Mouse (Mus musculus): ENCODE results near the gene Aldh8a1. TPM values are rescaled to one million over a fixed set of nuclear protein-coding genes. Genes with fewer than 3 reads are reported as not detected.

Aldh8a1 gene
- 0.09 and 0.62 TPM in 2 replicates for polyA plus RNA-seq (2015; fragmentation: Nextera tagmentation; extraction: Ambion mirVana)

DNA sequence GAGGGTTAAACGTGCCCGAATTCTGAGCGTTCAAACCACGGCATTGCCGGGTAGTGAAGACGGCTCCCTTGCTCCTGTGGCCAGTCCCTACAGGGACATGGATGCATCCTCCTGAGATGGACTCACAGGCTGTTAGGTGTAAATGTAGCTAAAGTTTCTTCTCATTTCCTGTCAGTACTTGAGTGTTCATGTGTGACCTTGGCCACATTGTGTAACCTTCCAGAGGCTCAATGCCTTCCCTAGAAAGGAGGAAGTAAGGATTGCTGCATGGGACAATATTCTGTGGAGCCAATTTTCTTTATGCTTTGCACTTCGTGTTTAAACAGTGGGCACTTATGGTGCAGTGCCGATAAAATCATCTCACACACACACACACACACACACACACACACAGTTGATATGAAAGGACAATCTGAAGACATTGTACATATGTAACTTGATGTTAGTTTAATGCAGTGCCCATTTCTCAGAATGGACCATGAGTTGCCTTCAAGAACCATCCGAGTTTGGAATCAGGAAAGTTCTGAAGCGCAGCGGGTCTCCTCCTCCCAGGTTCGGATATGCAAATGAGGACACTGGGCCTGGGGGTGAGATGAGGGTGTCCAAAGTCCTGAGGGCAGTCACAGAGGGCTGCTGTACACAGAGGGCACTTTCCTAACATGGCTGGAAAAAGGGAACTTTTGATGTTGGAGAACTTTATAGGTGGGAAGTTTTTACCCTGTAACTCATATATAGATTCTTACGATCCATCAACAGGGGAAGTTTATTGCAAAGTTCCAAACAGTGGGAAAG is at the start of gene Aldh8a1:
Gene Aldh8a1 (plus strand): TSS at position 610 of the 792 bp plus-strand sequence.
- 71% methylated on average over 13 of the region's 13 CpGs for WGBS
- no peaks in the 10 kb centered on the region for H3K9me3 ChIP-seq (ENCODE audit: control insufficient read depth, low read length)
- H3K27me3 ChIP-seq (ENCODE audit: control insufficient read depth, insufficient read depth, low read depth, low read length): no peaks in the 10 kb centered on the region
- no peak within 1 kb of the TSS for H3K4me3 ChIP-seq (ENCODE audit: low read length)
- no peaks in the 10 kb centered on the region for H3K36me3 ChIP-seq (ENCODE audit: control insufficient read depth, insufficient read depth, low read length)
- no peaks in the 10 kb centered on the region for H3K4me1 ChIP-seq (replicated peaks; ENCODE audit: control insufficient read depth, insufficient read depth, low read length)
- no peak within 1 kb of the TSS for H3K27ac ChIP-seq (ENCODE audit: low read length)
- no peak for ATAC-seq (ENCODE audit: low read depth)
- no peak within 1 kb of the TSS for H3K9ac ChIP-seq (ENCODE audit: low read length)
- no peak within 1 kb of the TSS for H3K4me2 ChIP-seq (ENCODE audit: low read depth, low read length)

DNA sequence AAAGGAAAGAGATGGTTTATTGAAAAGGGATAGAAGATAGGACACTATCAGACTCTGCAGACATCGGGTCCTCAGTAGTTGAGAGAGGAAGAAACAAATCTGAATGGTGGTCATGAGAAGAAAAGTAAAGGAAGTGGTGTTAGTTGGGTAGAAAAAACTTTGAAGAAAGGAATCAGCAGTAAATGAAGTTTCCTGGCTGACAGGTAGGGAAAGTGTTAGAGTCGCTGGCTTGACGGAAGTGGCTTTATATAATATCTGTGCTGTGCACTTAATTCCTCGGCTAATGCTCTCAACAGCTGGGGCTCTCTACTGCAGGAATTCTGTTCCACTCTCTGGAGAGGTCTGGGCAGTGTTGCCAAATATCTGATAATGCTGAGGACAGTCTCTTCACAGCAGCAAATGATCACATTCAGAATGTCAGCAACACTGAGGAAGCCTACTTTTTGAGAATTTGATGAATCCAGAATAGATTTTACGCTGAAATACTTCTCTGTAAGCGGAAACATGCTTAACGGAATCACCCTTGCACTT is 49.4 kb upstream of the Aldh8a1 start:
- WGBS: 64% methylated on average over 7 of the region's 7 CpGs
- no peak overlapping the region for H3K4me2 ChIP-seq (ENCODE audit: low read depth, low read length)
- no peaks in the 10 kb centered on the region for H3K27me3 ChIP-seq (ENCODE audit: control insufficient read depth, insufficient read depth, low read depth, low read length)
- H3K9ac ChIP-seq (ENCODE audit: low read length): no peak overlapping the region
- no peak overlapping the region for H3K4me3 ChIP-seq (ENCODE audit: low read length)
- no peaks in the 10 kb centered on the region for H3K9me3 ChIP-seq (ENCODE audit: control insufficient read depth, low read length)
- ATAC-seq (ENCODE audit: low read depth): peak; percentile 67
- H3K36me3 ChIP-seq (ENCODE audit: control insufficient read depth, insufficient read depth, low read length): peaks cover 2% of the 10 kb centered on the region; the same call in 1 of the 2 replicates
- no peaks in the 10 kb centered on the region for H3K4me1 ChIP-seq (replicated peaks; ENCODE audit: control insufficient read depth, insufficient read depth, low read length)
- no peak overlapping the region for H3K27ac ChIP-seq (ENCODE audit: low read length)

DNA sequence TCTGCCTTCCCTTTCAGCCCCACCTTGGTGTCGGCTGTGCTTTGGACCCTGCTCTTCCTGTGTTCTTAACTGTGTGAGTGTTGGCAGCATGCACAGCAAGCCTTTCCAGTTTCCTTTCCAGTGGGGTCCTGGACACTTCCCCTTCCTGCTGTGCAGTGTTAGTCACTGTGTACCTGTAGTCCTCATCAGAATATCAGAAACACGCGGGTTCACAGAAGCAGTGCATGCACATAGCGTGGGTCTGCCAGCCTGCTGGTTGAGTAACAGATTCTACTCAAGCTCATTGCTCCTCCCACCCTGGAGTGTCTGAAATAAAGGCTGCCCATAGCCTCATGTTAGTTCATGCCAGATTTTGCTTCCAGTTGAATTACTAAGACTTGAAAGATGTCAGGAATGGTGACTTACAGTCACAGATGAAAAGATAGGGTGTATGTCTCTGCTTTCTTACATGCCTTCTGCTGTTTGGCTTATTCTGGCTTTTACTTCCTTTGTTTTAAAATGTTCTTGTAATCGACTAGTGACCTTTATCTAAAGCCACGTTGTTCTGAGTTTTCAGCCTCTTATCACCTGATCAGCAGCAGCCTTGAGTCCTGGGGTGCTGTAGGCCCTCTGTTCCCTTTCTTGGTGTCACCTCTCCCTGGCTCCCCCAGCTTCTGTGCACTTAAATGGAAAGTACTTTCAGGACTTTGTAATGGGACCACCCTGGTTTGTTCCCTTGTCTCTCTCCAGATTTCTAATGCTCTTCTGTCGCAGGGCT is 42.6 kb upstream of the Aldh8a1 start:
- H3K27me3 ChIP-seq (ENCODE audit: control insufficient read depth, insufficient read depth, low read depth, low read length): no peaks in the 10 kb centered on the region
- no peak overlapping the region for H3K4me2 ChIP-seq (ENCODE audit: low read depth, low read length)
- no peaks in the 10 kb centered on the region for H3K4me1 ChIP-seq (replicated peaks; ENCODE audit: control insufficient read depth, insufficient read depth, low read length)
- peaks cover 16% of the 10 kb centered on the region for H3K36me3 ChIP-seq (ENCODE audit: control insufficient read depth, insufficient read depth, low read length)
- 67% methylated on average over 7 of the region's 7 CpGs for WGBS
- H3K4me3 ChIP-seq (ENCODE audit: low read length): no peak overlapping the region
- ATAC-seq (ENCODE audit: low read depth): no peak
- H3K9ac ChIP-seq (ENCODE audit: low read length): no peak overlapping the region
- H3K9me3 ChIP-seq (ENCODE audit: control insufficient read depth, low read length): peaks cover 5% of the 10 kb centered on the region
- H3K27ac ChIP-seq (ENCODE audit: low read length): no peak overlapping the region

DNA sequence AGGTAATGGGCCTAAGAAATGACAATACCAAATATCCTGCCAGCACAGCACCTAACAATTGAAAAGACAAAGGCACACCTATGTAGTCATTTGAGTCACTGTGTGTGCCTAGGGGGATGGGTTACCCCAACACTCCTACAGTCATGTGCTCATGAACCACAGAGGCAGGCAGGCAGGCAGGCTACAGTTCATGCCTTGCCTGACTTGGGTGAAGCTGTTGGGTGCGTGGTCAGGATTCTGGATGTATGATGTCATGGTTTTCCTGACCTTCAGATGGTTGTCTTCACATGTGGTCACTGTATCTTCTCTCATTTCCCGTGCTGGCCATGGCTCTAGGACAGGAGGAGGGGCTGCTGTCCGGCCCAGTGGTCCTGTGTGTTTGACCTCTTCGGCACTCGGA is 41.6 kb upstream of the Aldh8a1 start:
- no peak overlapping the region for H3K27ac ChIP-seq (ENCODE audit: low read length)
- no peak for ATAC-seq (ENCODE audit: low read depth)
- WGBS: 90% methylated on average over 5 of the region's 5 CpGs
- peaks cover 16% of the 10 kb centered on the region for H3K36me3 ChIP-seq (ENCODE audit: control insufficient read depth, insufficient read depth, low read length)
- H3K4me2 ChIP-seq (ENCODE audit: low read depth, low read length): no peak overlapping the region
- H3K4me3 ChIP-seq (ENCODE audit: low read length): no peak overlapping the region
- peaks cover 5% of the 10 kb centered on the region for H3K9me3 ChIP-seq (ENCODE audit: control insufficient read depth, low read length)
- H3K9ac ChIP-seq (ENCODE audit: low read length): no peak overlapping the region
- H3K27me3 ChIP-seq (ENCODE audit: control insufficient read depth, insufficient read depth, low read depth, low read length): no peaks in the 10 kb centered on the region
- no peaks in the 10 kb centered on the region for H3K4me1 ChIP-seq (replicated peaks; ENCODE audit: control insufficient read depth, insufficient read depth, low read length)

DNA sequence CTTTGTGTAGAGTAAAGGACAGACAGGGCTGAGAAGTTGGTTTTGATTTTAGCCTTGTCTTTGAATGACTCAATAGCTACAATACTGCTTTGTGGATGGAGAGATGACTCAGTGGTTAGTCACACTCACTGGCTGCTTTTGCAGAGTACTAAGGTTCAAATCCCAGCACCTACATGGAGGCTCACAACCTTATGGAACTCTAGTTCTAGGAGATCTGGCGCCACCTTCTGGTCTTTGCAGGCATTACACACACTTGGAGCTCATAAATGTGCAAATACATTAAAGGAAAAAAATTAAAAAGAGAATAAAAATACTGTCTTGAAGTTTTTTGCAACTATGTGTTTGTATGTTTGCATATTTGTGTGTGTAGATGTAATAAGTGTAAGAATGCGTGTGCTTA is 39.9 kb upstream of the Aldh8a1 start:
- H3K4me2 ChIP-seq (ENCODE audit: low read depth, low read length): no peak overlapping the region
- no peak overlapping the region for H3K9ac ChIP-seq (ENCODE audit: low read length)
- H3K36me3 ChIP-seq (ENCODE audit: control insufficient read depth, insufficient read depth, low read length): peaks cover 14% of the 10 kb centered on the region
- no peak for ATAC-seq (ENCODE audit: low read depth)
- H3K4me1 ChIP-seq (replicated peaks; ENCODE audit: control insufficient read depth, insufficient read depth, low read length): no peaks in the 10 kb centered on the region
- H3K9me3 ChIP-seq (ENCODE audit: control insufficient read depth, low read length): peaks cover 5% of the 10 kb centered on the region
- no peaks in the 10 kb centered on the region for H3K27me3 ChIP-seq (ENCODE audit: control insufficient read depth, insufficient read depth, low read depth, low read length)
- WGBS: 64% methylated on average over 2 of the region's 2 CpGs
- H3K4me3 ChIP-seq (ENCODE audit: low read length): no peak overlapping the region
- H3K27ac ChIP-seq (ENCODE audit: low read length): no peak overlapping the region

DNA sequence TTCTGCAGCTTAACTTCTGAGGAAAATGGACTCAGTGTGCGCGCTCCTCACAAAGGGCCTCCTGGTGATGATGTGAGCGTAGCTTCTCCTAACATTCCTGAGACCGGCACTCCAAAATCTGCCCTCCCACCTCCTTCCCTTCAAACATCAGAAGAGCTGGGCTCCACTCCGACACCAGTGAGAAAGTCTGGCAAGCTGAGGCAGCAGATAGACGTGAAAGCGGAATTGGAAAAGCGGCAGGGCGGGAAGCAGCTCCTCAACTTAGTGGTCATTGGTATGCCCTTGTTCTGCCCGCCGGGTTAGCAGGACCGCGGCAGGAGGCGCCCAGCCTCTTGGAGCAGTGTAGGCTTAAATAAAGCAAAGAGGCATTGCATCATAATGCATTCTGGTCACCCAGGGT is 35.4 kb upstream of the Aldh8a1 start:
- WGBS: 88% methylated on average over 14 of the region's 14 CpGs
- peaks cover 5% of the 10 kb centered on the region for H3K9me3 ChIP-seq (ENCODE audit: control insufficient read depth, low read length)

DNA sequence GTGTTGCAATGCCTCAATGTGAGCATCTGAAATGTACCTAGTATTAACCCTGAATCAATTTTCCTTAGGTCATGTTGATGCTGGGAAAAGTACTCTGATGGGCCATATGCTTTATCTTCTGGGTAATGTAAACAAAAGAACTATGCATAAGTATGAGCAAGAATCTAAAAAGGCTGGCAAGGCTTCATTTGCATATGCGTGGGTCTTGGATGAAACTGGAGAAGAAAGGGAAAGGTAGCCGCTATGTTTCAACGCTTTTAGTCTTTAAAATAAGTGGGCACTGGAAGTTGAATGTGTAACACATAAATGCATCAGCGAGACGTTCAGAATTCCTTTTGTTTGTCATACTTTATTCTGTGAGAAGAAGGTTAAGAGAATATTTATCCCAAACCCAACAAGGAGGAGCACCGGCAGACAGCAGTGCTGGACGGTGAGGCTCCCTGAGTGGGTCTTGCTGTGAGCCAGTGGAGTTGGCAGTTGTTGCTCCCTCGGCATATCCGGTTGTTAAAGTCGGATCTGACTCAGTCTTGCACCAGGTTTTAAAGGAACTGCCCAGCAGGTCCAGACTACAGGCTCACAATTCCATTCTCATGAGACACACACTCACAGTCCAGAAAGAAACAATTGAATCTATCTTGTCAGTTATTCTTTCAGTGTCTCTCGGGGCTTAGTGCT is 34.6 kb upstream of the Aldh8a1 start:
- H3K4me3 ChIP-seq (ENCODE audit: low read length): no peak overlapping the region
- H3K36me3 ChIP-seq (ENCODE audit: control insufficient read depth, insufficient read depth, low read length): peaks cover 21% of the 10 kb centered on the region
- H3K9me3 ChIP-seq (ENCODE audit: control insufficient read depth, low read length): no peaks in the 10 kb centered on the region
- no peak overlapping the region for H3K9ac ChIP-seq (ENCODE audit: low read length)
- H3K27ac ChIP-seq (ENCODE audit: low read length): no peak overlapping the region
- H3K27me3 ChIP-seq (ENCODE audit: control insufficient read depth, insufficient read depth, low read depth, low read length): no peaks in the 10 kb centered on the region
- no peak overlapping the region for H3K4me2 ChIP-seq (ENCODE audit: low read depth, low read length)
- ATAC-seq (ENCODE audit: low read depth): no peak
- H3K4me1 ChIP-seq (replicated peaks; ENCODE audit: control insufficient read depth, insufficient read depth, low read length): no peaks in the 10 kb centered on the region
- 87% methylated on average over 11 of the region's 11 CpGs for WGBS

More for the DNA sequence above, 35.4 kb upstream of the Aldh8a1 start:
- peaks cover 25% of the 10 kb centered on the region for H3K36me3 ChIP-seq (ENCODE audit: control insufficient read depth, insufficient read depth, low read length)
- no peak overlapping the region for H3K4me2 ChIP-seq (ENCODE audit: low read depth, low read length)
- H3K27me3 ChIP-seq (ENCODE audit: control insufficient read depth, insufficient read depth, low read depth, low read length): no peaks in the 10 kb centered on the region
- H3K4me1 ChIP-seq (replicated peaks; ENCODE audit: control insufficient read depth, insufficient read depth, low read length): no peaks in the 10 kb centered on the region
- H3K4me3 ChIP-seq (ENCODE audit: low read length): no peak overlapping the region
- no peak for ATAC-seq (ENCODE audit: low read depth)
- no peak overlapping the region for H3K27ac ChIP-seq (ENCODE audit: low read length)
- H3K9ac ChIP-seq (ENCODE audit: low read length): no peak overlapping the region

DNA sequence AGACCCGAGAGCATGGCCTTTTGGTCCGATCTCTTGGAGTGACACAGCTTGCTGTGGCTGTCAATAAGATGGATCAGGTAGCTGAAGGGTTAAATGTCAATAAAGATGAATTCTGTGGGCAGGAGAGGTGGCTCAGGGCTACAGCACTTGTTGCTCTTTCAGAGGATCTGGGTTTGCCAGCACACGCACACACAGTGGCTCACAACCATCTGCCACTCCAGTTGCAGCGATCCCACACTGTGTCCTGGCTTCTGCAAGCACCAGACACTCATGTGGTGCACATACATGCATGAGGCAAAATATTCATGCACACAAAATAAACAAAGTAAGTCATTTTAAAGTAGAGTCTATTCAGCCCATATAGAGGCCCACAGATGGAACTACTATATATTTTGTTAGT is 29.8 kb upstream of the Aldh8a1 start:
- Histone ChIP-seq H3K4me1 (replicated peaks; ENCODE audit: control insufficient read depth, insufficient read depth, low read length) (no peaks in the 10 kb centered on the region), H3K4me3 (ENCODE audit: low read length) (no peak overlapping the region), H3K9ac (ENCODE audit: low read length) (no peak overlapping the region), H3K27ac (ENCODE audit: low read length) (no peak overlapping the region), H3K9me3 (ENCODE audit: control insufficient read depth, low read length) (no peaks in the 10 kb centered on the region), H3K4me2 (ENCODE audit: low read depth, low read length) (no peak overlapping the region), H3K36me3 (ENCODE audit: control insufficient read depth, insufficient read depth, low read length) (peaks cover 18% of the 10 kb centered on the region), H3K27me3 (ENCODE audit: control insufficient read depth, insufficient read depth, low read depth, low read length) (no peaks in the 10 kb centered on the region)
- no peak for ATAC-seq (ENCODE audit: low read depth)
- WGBS: 90% methylated on average over 4 of the region's 4 CpGs

DNA sequence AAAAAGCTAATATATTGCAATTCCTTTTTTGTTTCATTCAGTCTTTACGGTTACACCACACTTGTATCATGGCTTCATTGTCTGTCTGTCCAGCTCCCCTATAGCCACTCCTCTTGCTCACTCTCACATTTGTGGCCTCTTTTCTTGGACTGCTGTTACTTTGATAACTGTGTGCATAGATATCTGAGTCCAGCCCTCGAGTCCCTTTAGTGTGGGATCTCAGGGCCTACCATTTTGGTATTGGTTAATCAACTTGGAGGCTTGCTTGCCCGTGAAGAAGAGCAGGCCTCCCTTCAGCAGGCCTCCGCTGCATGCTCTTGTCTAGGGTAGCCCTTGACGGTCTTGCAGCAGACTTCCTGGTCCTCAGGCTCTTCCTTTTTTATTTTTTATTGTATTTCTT is 27.6 kb upstream of the Aldh8a1 start:
- H3K36me3 ChIP-seq (ENCODE audit: control insufficient read depth, insufficient read depth, low read length): peaks cover 15% of the 10 kb centered on the region
- WGBS: 89% methylated on average over 5 of the region's 5 CpGs
- ATAC-seq (ENCODE audit: low read depth): no peak

More for the DNA sequence above, 27.6 kb upstream of the Aldh8a1 start:
- H3K4me1 ChIP-seq (replicated peaks; ENCODE audit: control insufficient read depth, insufficient read depth, low read length): no peaks in the 10 kb centered on the region
- no peaks in the 10 kb centered on the region for H3K27me3 ChIP-seq (ENCODE audit: control insufficient read depth, insufficient read depth, low read depth, low read length)
- H3K9ac ChIP-seq (ENCODE audit: low read length): no peak overlapping the region
- H3K4me3 ChIP-seq (ENCODE audit: low read length): no peak overlapping the region
- H3K27ac ChIP-seq (ENCODE audit: low read length): no peak overlapping the region
- H3K9me3 ChIP-seq (ENCODE audit: control insufficient read depth, low read length): no peaks in the 10 kb centered on the region
- H3K4me2 ChIP-seq (ENCODE audit: low read depth, low read length): no peak overlapping the region
